Mouse (Mus musculus): ENCODE measurements around the gene Tstd3. TPM values are rescaled to one million over a fixed set of nuclear protein-coding genes. Genes with fewer than 3 reads are reported as not detected.

Tstd3 gene
- polyA plus RNA-seq, 1 experiment from 2014 or later: 10.8 TPM

- peak; percentile 87 for DNase-seq (ENCODE audit: low spot score)
- Histone ChIP-seq H3K4me2 (ENCODE audit: low read length) (peak overlapping the region; percentile 86), H3K27me3 (ENCODE audit: insufficient read depth, low read length) (no peaks in the 10 kb centered on the region), H3K36me3 (ENCODE audit: insufficient read depth, low read length) (no peaks in the 10 kb centered on the region), H3K27ac (peak overlapping the region; percentile 76), H3K9me3 (replicated peaks; ENCODE audit: low read length) (no peaks in the 10 kb centered on the region), H3K4me3 (replicated peaks; ENCODE audit: low read depth, low read length) (peak overlapping the region; percentile 90), H3K9ac (ENCODE audit: low read depth, low read length) (peak overlapping the region; percentile 80), H3K4me1 (replicated peaks; ENCODE audit: insufficient read depth, low read length) (0 out of 2 replicates have a peak, but pooled peaks cover 4% of the 10 kb centered on the region)
- peak; percentile 70 for TF ChIP-seq CTCF (IDR thresholded peaks at IDR 0.05; ENCODE audit: low read depth)
- no peak for ATAC-seq (replicated peaks; ENCODE audit: low FRiP score, low read depth)
- 1% methylated on average over 22 of the region's 22 CpGs for WGBS
These were observed 39.9 kb downstream of the Tstd3 start for GRCm38 (mm10) chr4:21726912-21727614.

GRCm38 (mm10) chr4:21722752-21723334 lies 44.2 kb downstream of the Tstd3 start:
- Histone ChIP-seq H3K4me1 (replicated peaks; ENCODE audit: insufficient read depth, low read length) (no peaks in the 10 kb centered on the region), H3K27ac (no peak overlapping the region), H3K27me3 (ENCODE audit: insufficient read depth, low read length) (no peaks in the 10 kb centered on the region), H3K36me3 (ENCODE audit: insufficient read depth, low read length) (no peaks in the 10 kb centered on the region), H3K4me3 (replicated peaks; ENCODE audit: low read depth, low read length) (no peak overlapping the region), H3K9ac (ENCODE audit: low read depth, low read length) (no peak overlapping the region), H3K4me2 (ENCODE audit: low read length) (no peak overlapping the region), H3K9me3 (replicated peaks; ENCODE audit: low read length) (no peaks in the 10 kb centered on the region)
- WGBS: 57% methylated on average over 7 of the region's 7 CpGs
- no peak for ATAC-seq (replicated peaks; ENCODE audit: low FRiP score, low read depth)
- no peak for DNase-seq (ENCODE audit: low spot score)
- no peak for TF ChIP-seq CTCF (IDR thresholded peaks at IDR 0.05; ENCODE audit: low read depth)

- DNase-seq (ENCODE audit: low spot score) (peak; percentile 98), ATAC-seq (replicated peaks; ENCODE audit: low FRiP score, low read depth) (peak; percentile 96)
- Histone ChIP-seq H3K27me3 (ENCODE audit: insufficient read depth, low read length) (no peaks in the 10 kb centered on the region), H3K36me3 (ENCODE audit: insufficient read depth, low read length) (no peaks in the 10 kb centered on the region), H3K9ac (ENCODE audit: low read depth, low read length) (no peak overlapping the region), H3K4me3 (replicated peaks; ENCODE audit: low read depth, low read length) (no peak overlapping the region), H3K4me1 (replicated peaks; ENCODE audit: insufficient read depth, low read length) (no peaks in the 10 kb centered on the region), H3K9me3 (replicated peaks; ENCODE audit: low read length) (no peaks in the 10 kb centered on the region), H3K27ac (no peak overlapping the region), H3K4me2 (ENCODE audit: low read length) (no peak overlapping the region)
- WGBS: 4% methylated on average over 13 of the region's 13 CpGs
- peak; percentile 19; the same call in 1 of the 2 replicates for TF ChIP-seq CTCF (IDR thresholded peaks at IDR 0.05; ENCODE audit: low read depth)
These were observed 54.9 kb downstream of the Tstd3 start for GRCm38 (mm10) chr4:21712147-21712546.

Other genes starting within 250 kb of the Tstd3 start
- gene Prdm13, start 81.2 kb downstream of the Tstd3 start, polyA plus RNA-seq (2015; fragmentation: Nextera tagmentation; extraction: Ambion mirVana): not detected in 2 replicates
- gene Ccnc, start 39.5 kb downstream of the Tstd3 start, polyA plus RNA-seq (2015; fragmentation: Nextera tagmentation; extraction: Ambion mirVana): 37.4 and 40.2 TPM in 2 replicates
- gene Usp45, start 56 bp downstream of the Tstd3 start, polyA plus RNA-seq (2015; fragmentation: Nextera tagmentation; extraction: Ambion mirVana): 4.0 and 4.7 TPM in 2 replicates
- 97.4 and 117 TPM in 2 replicates for gene Pnisr, start 80.4 kb upstream of the Tstd3 start, polyA plus RNA-seq (2015; fragmentation: Nextera tagmentation; extraction: Ambion mirVana)
- gene Coq3, start 112.5 kb upstream of the Tstd3 start, polyA plus RNA-seq (2015; fragmentation: Nextera tagmentation; extraction: Ambion mirVana): 14.7 and 15.6 TPM in 2 replicates
- 1.7 and 2.0 TPM in 2 replicates for gene Faxc, start 164.1 kb upstream of the Tstd3 start, polyA plus RNA-seq (2015; fragmentation: Nextera tagmentation; extraction: Ambion mirVana)